Mouse (Mus musculus) c-Kit-positive CD71-positive TER-119-positive erythroid progenitor cells, embryonic 14.5 days (primary cell): ENCODE data around the gene Lmf2.

Experiments
- DNase-seq: peaks from one replicate; pipeline ENCODE4 v3.0.0-alpha.2; 2013; ENCODE audit warnings: low spot score

Gene Lmf2

DNA sequence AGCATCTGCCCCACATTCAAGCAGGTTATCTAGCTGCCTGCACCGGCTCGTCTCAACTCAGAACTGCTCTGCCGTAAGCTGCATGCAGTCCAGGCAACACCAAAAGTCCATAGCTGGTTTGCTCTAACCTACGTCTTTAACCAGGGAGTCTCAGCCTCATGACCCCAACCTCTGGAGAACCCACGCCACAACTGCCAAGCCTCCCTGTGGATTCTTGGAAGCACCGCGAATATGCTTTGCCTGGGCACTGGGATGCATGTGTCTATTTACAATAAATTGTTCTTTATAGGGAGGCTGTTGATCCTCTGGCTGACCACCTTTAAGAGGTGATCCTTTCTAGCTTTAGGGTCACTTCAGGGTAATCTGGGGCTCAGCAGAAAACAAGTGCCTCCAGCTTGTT lies 17.1 kb upstream of the Lmf2 start:
- no peak for DNase-seq

DNA sequence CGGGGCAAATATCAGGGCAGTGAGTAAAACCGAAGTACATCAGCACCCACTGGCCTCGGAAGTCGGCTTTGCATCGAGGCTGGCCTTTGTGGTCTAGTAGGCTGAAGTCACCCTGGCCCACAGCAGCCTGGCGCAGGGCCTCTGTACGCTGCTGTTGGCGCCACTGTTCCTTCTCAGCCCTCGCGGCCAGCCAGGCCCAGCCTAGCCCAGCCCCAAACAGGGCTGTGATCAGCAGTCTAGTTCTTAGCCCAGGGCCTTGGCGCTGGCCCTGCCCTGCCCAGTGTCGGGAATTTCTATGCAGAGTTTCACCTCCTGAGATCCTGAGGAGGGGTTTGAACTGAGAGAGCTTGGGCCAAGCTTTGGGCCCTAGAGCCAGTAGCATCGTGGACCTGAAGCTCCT lies 16.6 kb upstream of the Lmf2 start:
- DNase-seq: no peak

DNA sequence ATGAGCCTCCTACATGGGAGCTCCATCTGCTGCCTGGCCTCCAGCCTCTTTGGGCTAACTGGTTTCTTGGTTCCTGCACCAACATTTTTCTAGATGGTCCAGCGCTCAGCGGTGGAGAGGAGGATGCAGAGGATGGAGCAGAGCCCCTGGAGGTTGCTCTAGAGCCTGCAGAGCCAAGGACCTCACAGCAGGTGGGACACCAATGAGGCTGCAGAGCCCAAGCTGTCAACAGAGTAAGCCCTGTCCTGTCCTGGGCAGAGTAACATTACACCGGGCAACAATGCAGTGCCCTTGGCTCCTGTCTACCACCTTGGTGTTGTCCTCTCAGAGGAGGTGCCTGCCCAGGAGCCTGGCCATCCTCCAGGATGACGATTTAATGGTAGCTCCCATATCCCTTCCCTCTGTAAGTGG lies 9.7 kb upstream of the Lmf2 start:
- no peak for DNase-seq

DNA sequence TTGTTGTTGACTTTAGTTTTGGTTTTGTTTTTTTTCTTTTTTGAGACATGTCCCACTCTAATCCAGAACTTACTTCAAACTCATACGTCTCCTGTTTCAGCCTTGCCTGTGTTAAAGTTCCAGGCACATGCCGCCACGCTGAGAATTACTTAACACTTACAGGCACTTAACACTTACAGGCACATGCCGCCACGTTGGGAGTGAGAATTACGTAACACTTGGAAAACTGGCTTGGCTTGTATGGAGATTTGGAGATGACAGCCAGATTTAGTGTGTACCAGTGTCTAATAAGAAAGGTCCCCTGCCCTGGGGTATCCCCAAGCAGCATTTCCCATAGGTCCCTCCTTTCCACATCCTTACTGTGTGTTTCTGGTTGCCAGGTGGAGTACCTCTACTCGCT lies 7.6 kb upstream of the Lmf2 start:
- DNase-seq: no peak

DNA sequence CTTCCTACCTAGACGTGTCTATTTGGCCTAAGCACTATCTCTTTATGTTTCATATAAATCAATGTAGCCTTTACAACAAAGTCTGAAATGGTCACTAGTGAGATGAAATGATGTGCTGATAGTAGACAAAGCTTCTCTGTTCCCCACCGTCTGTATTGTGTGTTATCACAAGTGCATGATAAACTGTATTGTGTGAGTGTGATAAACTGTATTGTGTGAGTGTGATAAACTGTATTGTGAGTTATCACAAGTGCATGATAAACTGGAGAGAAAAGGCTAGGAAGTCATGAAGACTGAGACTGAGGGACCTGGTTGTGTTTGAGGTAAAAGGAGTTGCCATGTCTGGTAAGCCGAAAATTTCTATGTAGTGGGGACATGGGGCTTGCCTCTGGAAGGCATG lies 3.3 kb upstream of the Lmf2 start:
- DNase-seq: no peak

DNA sequence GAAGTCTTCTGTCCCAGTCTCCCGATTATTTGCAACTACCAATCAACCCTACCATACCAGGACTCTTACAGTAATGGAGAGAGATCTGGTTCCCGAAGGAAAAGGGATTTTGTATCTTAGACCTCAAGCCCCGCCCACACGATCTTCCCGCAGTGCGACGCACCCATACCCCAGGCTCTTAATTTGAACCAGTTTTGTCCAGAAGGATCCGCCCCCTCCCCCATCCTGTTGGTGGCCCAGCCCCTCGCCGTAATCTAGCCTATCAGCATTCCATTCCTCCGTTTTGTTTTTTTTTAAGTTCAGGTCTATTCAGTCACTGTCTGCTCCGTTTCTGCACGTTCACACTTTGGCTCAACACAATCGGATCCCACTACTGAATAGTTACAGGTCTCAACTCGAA lies 913 bp upstream of the Lmf2 start:
- peak; percentile 86 for DNase-seq

DNA sequence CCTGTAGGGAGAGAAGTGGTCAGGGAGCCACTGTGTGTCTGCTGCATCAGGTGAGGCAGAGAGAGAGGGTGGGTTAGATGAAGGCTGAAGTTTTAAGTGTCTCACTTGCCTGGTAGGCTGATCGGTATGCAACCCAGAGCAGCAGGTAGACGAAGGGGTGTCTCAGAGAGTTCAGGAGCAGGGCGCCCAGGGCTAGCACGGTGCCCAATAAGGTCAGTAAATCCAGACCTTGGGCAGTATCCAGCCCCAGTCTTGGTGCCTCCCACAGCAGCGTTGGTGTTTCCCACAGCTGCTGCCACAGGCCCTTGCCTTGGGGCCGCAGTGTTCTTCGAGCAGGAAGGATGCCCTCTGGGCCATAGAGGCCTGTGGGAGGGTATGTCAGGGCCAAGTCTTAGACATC lies 1.0 kb downstream of the Lmf2 start:
- DNase-seq: no peak

DNA sequence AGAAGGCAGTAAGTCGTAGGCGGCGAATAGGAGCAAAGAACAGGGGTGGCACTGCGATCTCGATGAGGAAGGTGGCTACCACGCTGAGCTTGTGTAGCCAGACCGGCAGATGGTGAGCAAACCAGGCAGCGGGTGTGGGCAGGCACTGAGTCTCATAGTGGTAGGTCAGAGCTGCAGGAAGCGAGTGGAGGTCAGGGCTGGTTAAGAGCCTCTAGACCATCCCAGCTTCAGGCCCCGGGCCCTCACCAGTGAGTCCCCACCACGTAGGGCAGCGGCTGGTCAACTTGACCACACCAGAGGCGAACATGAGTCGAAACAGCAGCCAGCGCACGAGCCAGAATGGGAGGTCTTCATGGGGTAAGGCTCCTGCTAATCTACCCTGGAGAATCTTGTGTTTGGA lies 1.6 kb downstream of the Lmf2 start:
- no peak for DNase-seq

DNA sequence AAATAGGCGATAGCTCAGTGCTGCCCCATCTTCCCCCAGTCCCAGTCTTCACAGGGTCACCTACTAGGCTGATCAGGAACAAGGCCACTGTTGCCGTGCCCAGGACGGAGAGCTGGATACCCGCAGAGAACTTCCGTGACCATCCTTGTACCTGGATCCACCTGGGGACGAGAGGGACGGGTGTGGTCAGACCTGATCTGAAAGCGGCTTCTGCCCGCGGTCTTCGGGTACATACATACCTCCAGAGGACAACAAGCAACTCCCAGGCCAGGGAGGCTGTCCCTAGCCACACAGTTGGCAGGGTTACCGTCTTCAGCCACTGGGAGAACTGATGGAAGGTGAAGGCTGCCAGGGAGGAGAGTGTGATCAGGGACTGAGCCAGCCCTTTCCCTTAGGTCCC lies 2.7 kb downstream of the Lmf2 start:
- no peak for DNase-seq

DNA sequence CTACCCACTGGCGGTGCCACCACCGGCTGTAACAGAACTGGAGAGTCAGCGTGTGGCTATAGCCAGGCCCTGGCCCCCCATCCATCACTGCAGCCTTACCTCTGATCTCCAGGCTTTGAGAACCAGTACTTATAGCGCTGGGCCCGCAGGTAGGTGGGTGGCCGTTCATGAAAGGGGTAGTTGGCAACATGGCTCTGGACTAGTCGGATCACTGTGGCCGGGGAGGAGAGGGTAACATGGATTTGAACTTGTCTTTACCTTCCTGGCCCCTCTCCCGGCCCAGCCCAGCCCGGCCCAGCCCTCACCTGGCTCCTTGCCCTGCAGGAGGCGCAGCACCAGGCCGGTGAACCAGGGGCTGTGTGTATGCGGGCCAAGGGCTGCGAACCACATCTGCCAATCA lies 3.4 kb downstream of the Lmf2 start:
- DNase-seq: no peak

DNA sequence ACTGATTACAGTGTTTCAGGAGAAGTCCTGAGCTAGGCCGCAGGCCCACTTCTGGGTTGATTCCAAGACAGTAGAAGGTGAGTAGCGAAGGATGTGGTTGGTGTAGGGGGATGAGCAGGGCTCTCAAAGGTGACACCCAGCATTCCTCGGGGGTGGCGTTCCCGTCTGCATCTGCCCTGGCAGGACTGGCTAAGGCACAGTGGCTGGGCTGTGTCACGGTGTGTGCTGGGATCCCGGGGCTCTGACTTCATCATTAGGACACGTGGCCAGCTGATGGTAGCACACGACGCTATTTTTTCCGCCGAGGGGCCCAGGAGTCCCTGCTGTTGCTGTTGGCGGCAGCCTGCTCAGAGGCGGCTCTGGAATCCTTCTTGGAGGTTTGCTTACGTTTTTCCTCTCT lies 4.2 kb downstream of the Lmf2 start:
- DNase-seq: no peak

DNA sequence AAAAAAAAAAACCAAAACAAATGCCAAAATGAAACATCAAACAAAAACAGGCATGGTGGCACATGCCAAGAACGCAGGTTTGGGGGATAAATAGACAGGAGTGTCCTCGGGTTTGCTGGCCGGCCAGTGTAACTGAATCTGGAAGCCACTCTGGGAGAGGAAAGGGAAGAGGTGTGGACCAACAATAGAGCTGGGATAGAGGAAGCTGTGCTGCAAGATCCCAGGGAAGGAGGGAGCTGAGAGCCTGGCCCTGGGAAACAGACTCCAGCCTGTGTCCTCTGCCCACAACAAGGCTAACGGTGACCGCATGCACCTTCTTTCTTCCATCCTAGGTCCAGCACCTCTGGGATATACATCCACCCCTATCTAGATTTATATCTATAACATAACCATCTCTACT lies 5.0 kb downstream of the Lmf2 start:
- no peak for DNase-seq

DNA sequence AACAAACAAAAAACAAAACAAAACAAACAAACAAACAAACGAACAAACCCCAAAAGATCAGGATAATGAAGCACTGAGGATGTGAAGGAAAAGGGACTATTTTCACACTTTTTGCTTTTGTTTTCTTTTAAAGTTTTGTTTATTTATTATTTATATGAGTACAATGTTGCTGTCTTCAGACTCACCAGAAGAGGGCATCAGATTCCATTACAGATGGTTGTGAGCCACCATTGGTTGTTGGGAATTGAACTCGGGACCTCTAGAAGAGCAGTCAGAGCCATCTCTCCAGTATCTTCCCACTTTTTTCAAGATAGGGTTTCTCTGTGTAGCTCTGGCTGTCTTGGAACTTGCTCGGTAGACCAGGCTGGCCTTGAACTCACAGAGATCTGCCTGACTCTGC lies 12.1 kb downstream of the Lmf2 start:
- DNase-seq: no peak

DNA sequence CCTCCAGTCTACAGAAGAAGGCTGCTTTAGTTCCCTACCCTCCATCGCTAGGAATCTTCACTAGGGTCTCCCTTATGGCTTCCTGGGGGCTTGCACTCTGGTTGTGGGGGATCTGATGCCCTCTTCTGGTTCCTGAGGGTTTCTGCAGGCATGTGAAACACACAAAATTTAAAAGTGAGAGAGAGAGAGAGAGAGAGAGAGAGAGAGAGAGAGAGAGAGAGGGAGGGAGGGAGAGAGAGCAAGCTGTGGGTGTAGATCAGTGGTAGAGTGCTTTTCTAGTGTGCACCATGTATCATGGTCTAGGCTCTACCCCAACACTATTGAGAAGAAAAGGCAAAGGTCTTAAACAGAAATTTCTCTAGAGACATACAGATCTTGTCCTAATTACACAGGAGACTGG lies 13.8 kb downstream of the Lmf2 start:
- DNase-seq: no peak

DNA sequence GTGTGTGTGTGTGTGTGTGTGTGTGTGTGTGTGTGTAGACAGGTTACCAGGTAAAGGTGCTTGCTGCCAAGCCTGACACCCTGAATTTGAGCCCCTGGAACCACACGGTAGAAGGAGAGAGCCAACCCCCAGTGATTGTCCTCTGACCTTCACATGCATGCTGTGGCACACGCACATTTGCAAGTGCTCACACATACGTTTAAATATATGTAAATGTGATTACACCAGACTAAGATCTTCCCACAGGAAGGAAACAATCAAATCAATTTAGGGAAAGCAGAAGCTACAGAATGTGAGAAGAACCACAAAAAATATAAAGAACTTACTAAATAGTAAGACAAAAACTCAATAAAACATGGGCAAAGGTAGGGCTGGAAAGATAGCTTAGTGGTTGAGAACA lies 15.3 kb downstream of the Lmf2 start:
- DNase-seq: no peak

DNA sequence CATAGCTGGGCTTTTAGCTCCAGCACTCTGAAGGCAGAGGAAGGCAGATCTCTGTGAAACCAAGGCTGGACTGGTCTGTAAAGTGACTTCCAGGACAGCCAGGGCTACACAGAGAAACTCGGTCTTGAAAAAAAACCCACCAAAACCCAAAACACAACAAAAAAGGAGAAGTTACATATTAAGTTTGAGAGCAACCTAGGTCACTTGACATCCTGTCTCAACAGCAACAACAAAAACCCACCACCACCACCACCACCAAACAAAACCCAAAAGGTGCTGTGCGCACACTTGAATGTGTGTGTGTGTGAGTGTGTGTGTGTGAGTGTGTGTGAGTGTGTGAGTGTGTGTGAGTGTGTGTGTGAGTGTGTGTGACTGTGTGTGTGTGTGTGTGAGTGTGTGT lies 15.8 kb downstream of the Lmf2 start:
- DNase-seq: no peak

DNA sequence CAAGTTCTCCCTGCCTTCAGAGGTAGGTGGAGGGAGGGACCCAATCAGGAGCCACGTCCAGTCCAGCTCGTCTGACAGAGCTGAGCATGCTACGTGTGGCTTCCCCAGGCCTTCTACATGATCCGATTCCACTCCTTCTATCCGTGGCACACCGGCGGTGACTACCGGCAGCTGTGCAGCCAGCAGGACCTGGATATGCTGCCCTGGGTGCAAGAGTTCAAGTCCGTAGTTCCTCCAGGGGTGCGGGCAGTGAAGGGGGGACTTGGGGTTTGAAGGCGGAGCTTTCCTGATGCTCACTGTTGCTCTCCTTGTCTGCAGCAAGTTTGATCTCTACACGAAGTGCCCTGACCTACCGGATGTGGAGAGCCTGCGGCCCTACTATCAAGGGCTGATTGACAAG lies 19.0 kb downstream of the Lmf2 start:
- no peak for DNase-seq

DNA sequence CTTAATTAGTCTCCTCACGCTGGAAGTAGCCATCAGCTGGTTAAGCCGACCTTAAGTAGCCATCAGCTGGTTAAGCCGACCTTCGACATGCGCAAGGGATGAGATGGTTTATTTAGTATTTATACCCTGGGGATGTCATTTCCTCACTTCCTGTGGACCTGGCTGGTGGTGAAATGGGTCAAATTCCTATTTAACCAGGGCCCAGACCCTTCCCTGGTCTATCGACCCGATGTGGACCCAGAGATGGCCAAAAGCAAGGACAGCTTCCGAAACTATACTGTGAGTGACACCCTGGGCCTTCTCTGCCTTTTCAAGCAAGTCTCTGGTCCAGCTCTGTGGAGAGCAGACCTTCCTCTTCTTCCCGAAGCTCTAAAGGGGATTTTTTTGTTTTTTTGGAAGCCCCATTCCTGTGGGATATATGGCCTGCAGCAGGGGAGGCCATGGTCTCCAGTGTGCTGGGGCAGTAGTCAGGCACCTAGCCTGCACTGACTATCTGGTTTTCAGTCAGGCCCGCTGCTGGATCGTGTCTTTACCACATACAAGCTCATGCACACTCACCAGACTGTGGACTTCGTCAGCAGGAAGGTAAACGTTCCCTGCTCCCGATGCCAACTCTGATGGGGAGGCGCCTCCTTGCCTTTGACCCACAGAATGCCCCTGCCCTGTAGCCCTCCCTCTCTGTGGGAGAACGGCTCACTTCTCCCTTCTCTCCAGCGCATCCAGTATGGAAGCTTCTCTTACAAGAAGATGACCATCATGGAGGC lies 20.5 kb downstream of the Lmf2 start:
- DNase-seq: no peak

DNA sequence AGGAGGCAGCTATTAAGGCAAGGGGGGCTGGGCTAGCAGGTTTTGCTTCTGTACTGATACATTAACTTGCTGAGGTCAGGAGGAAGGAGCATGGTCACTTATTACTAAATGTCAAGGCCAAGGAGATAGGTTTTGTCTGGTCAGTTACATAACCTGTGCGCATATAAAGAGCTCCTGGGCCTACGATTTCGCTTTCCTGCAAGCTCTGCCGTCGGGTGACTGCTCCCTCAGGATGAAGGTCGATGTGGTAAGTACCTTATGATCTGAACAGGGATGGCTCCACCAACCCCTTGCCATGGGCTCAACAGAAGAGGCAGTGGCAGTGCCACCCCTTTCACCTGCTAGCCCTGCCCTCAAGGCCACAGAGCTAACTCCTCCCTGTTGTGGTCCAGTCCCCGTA lies 21.2 kb downstream of the Lmf2 start, which contains the start of gene Miox:
TSS of gene Miox (plus strand) at position 128 of the 400 bp plus-strand sequence.
- DNase-seq: no peak

DNA sequence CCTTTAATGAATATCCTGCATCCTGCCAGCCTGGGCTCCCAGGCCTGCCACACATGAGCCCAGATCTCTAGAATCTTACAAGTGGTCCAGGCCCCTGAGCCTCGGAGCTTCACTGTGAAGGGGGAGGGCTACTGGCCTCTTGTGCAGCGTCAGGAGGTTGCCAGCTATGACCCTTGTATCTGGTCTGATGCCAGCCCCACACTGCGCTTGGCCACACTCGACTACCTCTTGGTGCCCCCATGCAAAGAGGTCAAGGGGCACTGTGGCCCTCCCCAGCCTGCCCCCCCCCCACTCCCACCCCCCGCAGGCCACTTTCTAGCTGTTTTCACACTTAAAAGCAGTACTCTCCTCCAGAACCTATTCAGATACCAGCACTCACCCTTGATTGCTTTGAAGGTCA lies 29.0 kb downstream of the Lmf2 start:
- DNase-seq: no peak

DNA sequence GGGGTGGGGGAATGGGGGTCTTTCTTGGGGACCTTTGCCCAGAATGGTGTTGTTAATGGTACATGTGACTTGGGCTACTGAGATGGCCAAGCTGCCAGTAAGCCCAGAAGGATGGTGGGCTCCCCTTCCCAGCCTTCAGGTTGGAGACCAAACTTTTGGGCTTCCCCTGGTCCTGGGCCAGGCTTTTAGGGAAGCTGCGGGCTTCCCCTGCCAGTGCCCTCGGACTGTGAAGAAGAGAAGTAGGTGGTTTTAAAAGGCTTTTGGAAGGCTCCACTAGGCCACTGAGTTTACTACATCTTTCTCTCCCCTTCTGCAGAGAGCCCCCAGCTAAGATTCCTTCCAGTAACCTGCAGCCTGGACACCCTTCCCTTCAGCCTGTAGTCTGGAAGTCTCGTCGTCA lies 31.8 kb downstream of the Lmf2 start:
- DNase-seq: no peak

DNA sequence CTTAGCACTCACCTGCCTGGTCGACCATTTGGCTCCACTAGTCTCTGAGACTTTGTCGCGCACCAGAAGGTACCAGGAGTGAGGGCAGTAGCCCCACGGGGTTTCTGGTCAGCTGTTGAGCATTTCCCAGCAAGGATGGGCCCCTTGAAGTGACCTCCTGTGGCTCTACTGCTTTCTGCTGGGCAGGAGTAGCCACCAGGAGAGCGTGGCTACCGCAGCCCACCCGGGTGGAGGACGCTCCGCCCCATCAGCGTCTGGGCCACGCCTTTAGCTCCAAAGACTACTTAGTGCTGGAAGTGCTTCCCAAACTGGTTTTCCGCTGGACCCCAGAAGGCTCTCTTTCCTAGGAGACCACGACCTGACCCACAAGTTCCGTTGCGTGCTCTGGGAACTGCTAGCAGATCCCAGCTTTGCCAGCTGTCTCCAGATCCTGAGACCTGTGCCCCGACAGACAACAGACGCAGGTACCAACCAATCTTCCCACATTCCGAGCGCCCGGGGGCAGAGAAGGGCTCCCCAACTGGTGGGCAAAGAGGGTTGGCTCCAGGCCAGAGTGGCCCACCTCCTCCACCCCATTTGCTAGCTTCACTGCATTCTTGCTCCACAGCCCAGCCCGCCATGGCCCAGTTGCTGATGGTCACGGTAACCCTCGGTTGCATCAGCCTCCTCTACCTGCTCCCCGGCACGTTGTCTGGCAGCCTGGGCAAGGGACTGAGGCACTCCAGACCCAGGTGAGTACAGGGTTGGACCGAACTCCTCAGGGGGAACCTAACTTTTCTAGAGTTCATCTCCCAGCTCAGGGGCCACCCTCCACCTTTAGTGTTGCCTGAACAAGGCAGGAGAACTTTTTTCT lies 32.6 kb downstream of the Lmf2 start, which contains the start of gene Adm2:
TSS of gene Adm2 (plus strand) at position 51 of the 853 bp plus-strand sequence.
- DNase-seq: no peak

DNA sequence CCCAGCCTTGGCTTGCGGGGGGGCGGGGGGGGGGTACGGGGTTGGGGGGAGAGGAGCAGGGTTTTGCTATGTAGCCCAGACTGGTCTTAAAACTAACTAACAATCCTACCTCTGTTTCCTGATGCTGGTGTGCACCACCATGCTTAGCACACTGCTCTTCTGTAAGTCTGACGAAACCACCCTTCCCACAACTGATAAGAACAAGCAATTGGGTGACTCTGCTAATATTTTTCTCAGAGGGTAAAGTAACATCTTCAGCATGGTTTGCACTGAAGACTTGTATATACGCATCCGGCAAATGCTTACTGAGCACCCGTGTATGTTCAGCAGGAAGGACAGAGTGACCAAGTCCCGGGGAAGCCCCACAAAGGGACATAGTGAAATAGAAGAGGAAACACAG lies 34.2 kb downstream of the Lmf2 start:
- peak; percentile 27 for DNase-seq

DNA sequence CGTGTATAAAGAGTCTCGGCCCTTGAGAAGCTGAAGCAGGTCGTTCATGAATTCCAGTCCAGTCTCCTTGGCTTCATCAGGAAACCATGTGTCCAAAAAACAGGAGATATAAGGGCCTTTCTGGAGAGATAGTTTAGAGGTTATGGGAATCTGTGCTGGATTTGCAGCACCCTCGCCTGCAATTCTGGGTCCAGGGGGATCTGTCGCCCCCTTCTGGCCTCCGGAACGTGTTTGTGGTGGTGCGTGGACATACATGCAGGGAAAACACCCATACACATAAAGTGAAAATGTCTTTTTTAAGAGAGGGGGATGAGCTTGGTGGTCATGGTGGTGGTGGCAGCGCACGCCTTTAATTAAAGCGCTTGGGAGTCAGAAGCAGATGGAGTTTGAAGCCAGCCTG lies 39.3 kb downstream of the Lmf2 start:
- DNase-seq: peak; percentile 38
